Mouse (Mus musculus) MEL (cell line): ENCODE results near the gene Ror1. TPM values are rescaled to one million over a fixed set of nuclear protein-coding genes. Genes with fewer than 3 reads are reported as not detected.

Source experiments
- DNase-seq: peaks from one replicate; pipeline ENCODE4 v3.0.0; 2011; ENCODE audit warnings: low read depth, low spot score
- H3K27ac ChIP-seq: 2 replicates; pipeline ENCODE4 v1.5.1; 2012; ENCODE audit warnings: low read depth, mild to moderate bottlenecking, control low read depth, low read length, moderate library complexity; ENCODE audit not compliant: control insufficient read depth
- H3K27me3 ChIP-seq, 2 experiments: fragments of 150-350 bp in 1 of 2; sonication (generic) in 1 of 2; 2 replicates each; pipeline ENCODE4 v1.6.1; 2012; ENCODE audit warnings: low read length in 2 of 2, mild to moderate bottlenecking in 2 of 2, improper control_type of control experiment in 1 of 2, moderate library complexity in 1 of 2; ENCODE audit not compliant: insufficient read depth in 2 of 2, control insufficient read depth in 1 of 2
- H3K36me3 ChIP-seq, 2 experiments: 2 replicates each; pipeline ENCODE4 v1.6.1; 2012 to 2014; ENCODE audit warnings: low read length in 2 of 2, improper control_type of control experiment in 1 of 2, inconsistent platforms in 1 of 2, mild to moderate bottlenecking in 1 of 2; ENCODE audit not compliant: insufficient read depth in 2 of 2, control insufficient read depth in 1 of 2
- H3K4me1 ChIP-seq, 2 experiments: fragments of 150-350 bp in 1 of 2; sonication (generic) in 1 of 2; 2 replicates each; pipeline ENCODE4 v1.6.1; 2012; ENCODE audit warnings: low read length in 2 of 2, improper control_type of control experiment in 1 of 2, mild to moderate bottlenecking in 1 of 2; ENCODE audit not compliant: insufficient read depth in 2 of 2, control insufficient read depth in 1 of 2
- H3K4me3 ChIP-seq, 2 experiments: fragments of 150-350 bp in 1 of 2; sonication (generic) in 1 of 2; 2 replicates each; pipeline ENCODE4 v1.5.1; 2012; ENCODE audit warnings: low read depth in 2 of 2, low read length in 2 of 2, mild to moderate bottlenecking in 2 of 2, moderate library complexity in 2 of 2, control low read depth in 1 of 2, improper control_type of control experiment in 1 of 2; ENCODE audit not compliant: control insufficient read depth in 1 of 2, insufficient read depth in 1 of 2
- H3K79me2 ChIP-seq: 2 replicates; pipeline ENCODE4 v1.6.1; 2012; ENCODE audit warnings: mild to moderate bottlenecking, low read length, moderate library complexity; ENCODE audit not compliant: control insufficient read depth, poor library complexity, insufficient read depth
- H3K9ac ChIP-seq: 2 replicates; pipeline ENCODE4 v1.6.1; 2012; ENCODE audit warnings: low read depth, mild to moderate bottlenecking, control low read depth, low read length, moderate library complexity; ENCODE audit not compliant: control insufficient read depth, poor library complexity, severe bottlenecking
- H3K9me3 ChIP-seq: fragments of 150-350 bp; sonication (generic); replicated peaks from 2 replicates; pipeline ENCODE4 v1.6.1; 2012; ENCODE audit warnings: mild to moderate bottlenecking, low read length, improper control_type of control experiment, moderate library complexity; ENCODE audit not compliant: insufficient read depth
- CHD1 ChIP-seq: IDR thresholded peaks from 2 replicates; pipeline ENCODE4 v1.6.1; 2012; ENCODE audit warnings: low read depth, mild to moderate bottlenecking, inconsistent platforms, low read length, improper control_type of control experiment
- CTCF ChIP-seq, 3 experiments: IDR thresholded peaks in 2 of 3; conservative IDR thresholded peaks in 1 of 3; 2 replicates each; pipeline ENCODE4 v1.5.1; 2011 to 2012; ENCODE audit warnings: low read length in 3 of 3, low read depth in 2 of 3, mild to moderate bottlenecking in 2 of 3, improper control_type of control experiment in 1 of 3, inconsistent platforms in 1 of 3, mixed read lengths in 1 of 3, moderate library complexity in 1 of 3; ENCODE audit not compliant: control insufficient read depth in 1 of 3, insufficient read depth in 1 of 3, poor library complexity in 1 of 3, severe bottlenecking in 1 of 3
- E2F4 ChIP-seq: IDR thresholded peaks from 2 replicates; pipeline ENCODE4 v1.6.1; 2011; ENCODE audit warnings: low read depth, low read length, improper control_type of control experiment, borderline replicate concordance
- ELF1 ChIP-seq: IDR thresholded peaks from 2 replicates; pipeline ENCODE4 v1.6.1; 2014; ENCODE audit warnings: low read depth, mild to moderate bottlenecking, inconsistent platforms, low read length, improper control_type of control experiment, moderate library complexity
- ETS1 ChIP-seq: IDR thresholded peaks from 2 replicates; pipeline ENCODE4 v1.6.1; 2012; ENCODE audit warnings: low read depth, mild to moderate bottlenecking, inconsistent platforms, low read length, improper control_type of control experiment, moderate library complexity
- GABPA ChIP-seq: IDR thresholded peaks from 2 replicates; pipeline ENCODE4 v1.6.1; 2012; ENCODE audit warnings: low read depth, mild to moderate bottlenecking, inconsistent platforms, low read length, improper control_type of control experiment, moderate library complexity
- GATA1 ChIP-seq: IDR thresholded peaks from 2 replicates; pipeline ENCODE4 v1.6.1; 2011; ENCODE audit warnings: low read depth, low read length, improper control_type of control experiment
- HCFC1 ChIP-seq: IDR thresholded peaks from 2 replicates; pipeline ENCODE4 v1.6.1; 2012; ENCODE audit warnings: low read depth, mild to moderate bottlenecking, inconsistent platforms, low read length, improper control_type of control experiment, moderate library complexity
- MAFK ChIP-seq: IDR thresholded peaks from 2 replicates; pipeline ENCODE4 v1.6.1; 2011; ENCODE audit warnings: low read depth, mild to moderate bottlenecking, low read length, improper control_type of control experiment, borderline replicate concordance
- MAZ ChIP-seq: IDR thresholded peaks from 2 replicates; pipeline ENCODE4 v1.6.1; 2012; ENCODE audit warnings: low read depth, mild to moderate bottlenecking, inconsistent platforms, low read length, improper control_type of control experiment
- MEF2A ChIP-seq: IDR thresholded peaks from 2 replicates; pipeline ENCODE4 v1.6.1; 2014; ENCODE audit warnings: low read depth, mild to moderate bottlenecking, inconsistent platforms, low read length, improper control_type of control experiment; ENCODE audit not compliant: poor library complexity, insufficient replicate concordance, severe bottlenecking; ENCODE audit errors: extremely low read depth
- MYC ChIP-seq: IDR thresholded peaks from 2 replicates; pipeline ENCODE4 v1.6.1; 2011; ENCODE audit warnings: low read depth, mild to moderate bottlenecking, low read length, improper control_type of control experiment, moderate library complexity
- NELFE ChIP-seq: IDR thresholded peaks from 2 replicates; pipeline ENCODE4 v1.6.1; 2011; ENCODE audit warnings: low read depth, low read length, improper control_type of control experiment
- NRF1 ChIP-seq: IDR thresholded peaks from 2 replicates; pipeline ENCODE4 v1.6.1; 2014; ENCODE audit warnings: low read depth, mild to moderate bottlenecking, inconsistent platforms, low read length, improper control_type of control experiment, moderate library complexity; ENCODE audit not compliant: poor library complexity, insufficient read depth, severe bottlenecking
- POLR2AphosphoS2 ChIP-seq: IDR thresholded peaks from 2 replicates; pipeline ENCODE4 v1.6.1; 2011; ENCODE audit warnings: low read length, improper control_type of control experiment
- POLR2AphosphoS5 ChIP-seq: IDR thresholded peaks from 2 replicates; pipeline ENCODE4 v1.6.1; 2012; ENCODE audit warnings: low read depth, borderline replicate concordance, mild to moderate bottlenecking, inconsistent platforms, low read length, moderate library complexity, mixed read lengths
- RAD21 ChIP-seq: IDR thresholded peaks from 2 replicates; pipeline ENCODE4 v1.6.1; 2011; ENCODE audit warnings: mild to moderate bottlenecking, low read depth, low read length, improper control_type of control experiment
- SIN3A ChIP-seq: IDR thresholded peaks from 2 replicates; pipeline ENCODE4 v1.6.1; 2012; ENCODE audit warnings: low read length, improper control_type of control experiment, inconsistent platforms
- SMC3 ChIP-seq: IDR thresholded peaks from 2 replicates; pipeline ENCODE4 v1.6.1; 2011; ENCODE audit warnings: low read depth, low read length, improper control_type of control experiment
- TAL1 ChIP-seq: IDR thresholded peaks from 2 replicates; pipeline ENCODE4 v1.6.1; 2012; ENCODE audit warnings: mild to moderate bottlenecking, inconsistent platforms, low read length, moderate library complexity, mixed read lengths
- TCF12 ChIP-seq: IDR thresholded peaks from 2 replicates; pipeline ENCODE4 v1.6.1; 2014; ENCODE audit warnings: low read depth, mild to moderate bottlenecking, inconsistent platforms, low read length, improper control_type of control experiment, moderate library complexity
- UBTF ChIP-seq: IDR thresholded peaks from 2 replicates; pipeline ENCODE4 v1.6.1; 2012; ENCODE audit warnings: low read depth, mild to moderate bottlenecking, inconsistent platforms, low read length, improper control_type of control experiment, moderate library complexity, borderline replicate concordance; ENCODE audit not compliant: insufficient read depth
- USF1 ChIP-seq: IDR thresholded peaks from 2 replicates; pipeline ENCODE4 v1.6.1; 2014; ENCODE audit warnings: low read depth, mild to moderate bottlenecking, inconsistent platforms, low read length, improper control_type of control experiment, moderate library complexity
- USF2 ChIP-seq, 2 experiments: IDR thresholded peaks; 2 replicates each; pipeline ENCODE4 v1.6.1; 2011 to 2012; ENCODE audit warnings: improper control_type of control experiment in 2 of 2, low read length in 2 of 2, borderline replicate concordance in 1 of 2, inconsistent platforms in 1 of 2, low read depth in 1 of 2, mild to moderate bottlenecking in 1 of 2; ENCODE audit not compliant: insufficient read depth in 1 of 2
- ZNF384 ChIP-seq: IDR thresholded peaks from 2 replicates; pipeline ENCODE4 v1.6.1; 2012; ENCODE audit warnings: low read depth, mild to moderate bottlenecking, inconsistent platforms, low read length, improper control_type of control experiment
- polyA plus RNA-seq, 2 experiments: library from polyadenylated mRNA; stranded (reverse) in 1 of 2; unstranded in 1 of 2; fragments of >175 nt in 1 of 2; fragments of >200 nt in 1 of 2; gene quantifications; 2 replicates each; pipeline versions ENCODE4 v1.2.1 to v1.2.4; 2012; ENCODE audit warnings: low replicate concordance in 2 of 2, low read depth in 1 of 2; ENCODE audit not compliant: insufficient read length in 2 of 2, insufficient read depth in 1 of 2, missing spikeins in 1 of 2
- total RNA-seq: library from RNA; depleted of rRNA; stranded (reverse); fragments of 300-350 nt; gene quantifications from 2 replicates; pipeline ENCODE4 v1.2.3, GENCODE M21; 2012

The Ror1 gene
- total and polyA plus RNA-seq, 3 experiments, result not detected

DNA sequence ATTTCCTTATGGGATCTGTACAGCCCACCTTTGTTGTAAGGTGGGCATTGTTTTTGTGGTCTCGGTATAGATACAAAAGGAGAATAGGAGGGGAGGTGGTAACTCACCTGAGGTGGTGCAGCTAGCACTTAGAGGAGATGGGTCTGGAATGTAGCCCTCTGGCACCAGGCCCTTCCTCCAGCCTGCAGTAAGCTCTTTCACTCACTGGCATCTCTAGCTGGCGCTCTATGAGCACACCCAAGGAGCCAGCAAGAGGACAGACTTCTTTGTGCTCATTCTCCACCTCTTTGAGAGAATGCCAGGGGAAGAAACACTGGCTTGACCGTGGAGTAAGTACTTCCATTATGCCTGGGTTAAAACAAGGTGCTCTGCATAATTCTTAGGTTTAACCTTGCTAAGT, 36.7 kb downstream of the Ror1 start:
- Histone ChIP-seq H3K9me3 (no peaks in the 10 kb centered on the region), H3K4me3 (no peak overlapping the region), H3K79me2 (no peaks in the 10 kb centered on the region), H3K9ac (no peak overlapping the region), H3K27me3 (no peaks in the 10 kb centered on the region), H3K27ac (no peak overlapping the region), H3K36me3 (no peaks in the 10 kb centered on the region), H3K4me1 (no peaks in the 10 kb centered on the region)
- no peak for TF ChIP-seq MAFK
- TF ChIP-seq USF2 (IDR thresholded peaks at IDR 0.05; ENCODE audit: borderline replicate concordance in 1 of 2, insufficient read depth in 1 of 2, low read depth in 1 of 2, low read length in 2 of 2), result no peak
- no peak for TF ChIP-seq TAL1
- TF ChIP-seq MEF2A, result no peak
- TF ChIP-seq GABPA, result no peak
- no peak for TF ChIP-seq USF1
- no peak for TF ChIP-seq SMC3
- no peak for TF ChIP-seq NELFE
- no peak for TF ChIP-seq CHD1
- TF ChIP-seq E2F4, result no peak
- TF ChIP-seq GATA1, result no peak
- no peak for TF ChIP-seq ETS1
- TF ChIP-seq RAD21, result no peak
- TF ChIP-seq MAZ, result no peak
- no peak for TF ChIP-seq TCF12
- no peak for DNase-seq

DNA sequence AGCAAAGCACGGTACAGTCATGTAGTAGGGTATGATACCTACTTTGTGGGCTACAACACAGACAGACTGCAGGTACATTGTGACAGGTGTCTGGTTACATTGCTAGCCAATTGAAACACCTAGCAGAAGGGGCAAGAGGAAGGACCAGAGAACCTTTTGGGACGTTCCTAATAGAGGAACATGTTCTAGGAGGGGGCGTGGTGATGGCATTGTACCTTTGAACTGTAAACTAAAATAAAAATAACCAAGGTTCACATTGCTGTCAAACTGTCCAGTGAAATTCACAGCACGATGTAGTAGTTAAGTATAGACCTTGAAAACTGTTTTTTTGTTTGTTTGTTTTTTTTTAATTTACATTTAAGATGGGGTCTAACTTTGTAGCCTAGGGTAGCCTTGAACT, 40.5 kb downstream of the Ror1 start:
- no peak overlapping the region for H3K27ac ChIP-seq
- H3K4me1 ChIP-seq, result no peaks in the 10 kb centered on the region
- H3K9ac ChIP-seq, result no peak overlapping the region
- no peak for DNase-seq
- no peak for TF ChIP-seq POLR2AphosphoS2
- no peak for TF ChIP-seq SMC3
- no peak for TF ChIP-seq E2F4
- no peak for TF ChIP-seq SIN3A
- TF ChIP-seq NRF1, result no peak
- no peak for TF ChIP-seq ZNF384
- no peak for TF ChIP-seq POLR2AphosphoS5
- TF ChIP-seq UBTF, result no peak
- TF ChIP-seq TAL1, result no peak
- TF ChIP-seq HCFC1, result no peak
- TF ChIP-seq ELF1, result no peak
- TF ChIP-seq MYC, result no peak
- TF ChIP-seq CTCF (IDR thresholded peaks at IDR 0.05 in 2 of 3, conservative IDR thresholded peaks at IDR 0.05 in 1 of 3; ENCODE audit: control insufficient read depth in 1 of 3, insufficient read depth in 1 of 3, low read depth in 2 of 3, low read length in 3 of 3, poor library complexity in 1 of 3, severe bottlenecking in 1 of 3), result no peak
- no peak for TF ChIP-seq RAD21
- H3K4me3 ChIP-seq, result no peak overlapping the region
- H3K9me3 ChIP-seq, result no peaks in the 10 kb centered on the region
- no peaks in the 10 kb centered on the region for H3K79me2 ChIP-seq
- H3K36me3 ChIP-seq, result no peaks in the 10 kb centered on the region
- no peaks in the 10 kb centered on the region for H3K27me3 ChIP-seq
